Mouse (Mus musculus): ENCODE results near the gene 4930438A08Rik.

GRCm38 (mm10) chr11:58257816-58258215, 16.8 kb upstream of the 4930438A08Rik start:
- no peak for TF ChIP-seq POLR2A (IDR thresholded peaks at IDR 0.05; ENCODE audit: insufficient read depth, low read depth, low read length)
- no peak for TF ChIP-seq CTCF (IDR thresholded peaks at IDR 0.05)
